Mouse (Mus musculus) intestine, embryonic 14.5 days (tissue): ENCODE measurements at regions not wholly inside any gene's neighbourhood (a gene's known extent, or its start where the extent isn't known, plus 50 kb on each side); places are given as distances from the start of the nearest gene placed in this dataset.

Experiments used
- ATAC-seq: fragments of 200-750 bp; cut with Nextera tagmentation; replicated peaks from 2 replicates; pipeline ENCODE4 v1.8.0; 2017; ENCODE audit warnings: low read depth, moderate number of reproducible peaks, moderate TSS enrichment, moderate library complexity; ENCODE audit not compliant: low FRiP score, low TSS enrichment
- DNase-seq: peaks from one replicate; pipeline ENCODE4 v3.0.0-alpha.2; 2018; ENCODE audit warnings: low spot score
- H3K27ac ChIP-seq: fragments of 300-500 bp; sonication (generic); 2 replicates; pipeline ENCODE4 v1.5.1; 2014; ENCODE audit warnings: low read depth, mild to moderate bottlenecking, control low read depth
- H3K27me3 ChIP-seq: fragments of 300-500 bp; sonication (generic); replicated peaks from 2 replicates; pipeline ENCODE4 v1.6.1; 2014; ENCODE audit warnings: low read length, control low read depth; ENCODE audit not compliant: control insufficient read depth, insufficient read depth
- H3K36me3 ChIP-seq: fragments of 300-500 bp; sonication (generic); 2 replicates; pipeline ENCODE4 v1.6.1; 2014; ENCODE audit warnings: low read length, control low read depth; ENCODE audit not compliant: control insufficient read depth, insufficient read depth
- H3K4me1 ChIP-seq: fragments of 300-500 bp; sonication (generic); replicated peaks from 2 replicates; pipeline ENCODE4 v1.6.1; 2014; ENCODE audit warnings: low read length, control low read depth, mixed read lengths; ENCODE audit not compliant: control insufficient read depth, insufficient read depth
- H3K4me2 ChIP-seq: fragments of 300-500 bp; sonication (generic); 2 replicates; pipeline ENCODE4 v1.6.1; 2014; ENCODE audit warnings: low read length
- H3K4me3 ChIP-seq: fragments of 300-500 bp; sonication (generic); 2 replicates; pipeline ENCODE4 v1.5.1; 2014; ENCODE audit warnings: low read depth, low read length, control low read depth, mixed read lengths
- H3K9ac ChIP-seq: fragments of 300-500 bp; sonication (generic); 2 replicates; pipeline ENCODE4 v1.6.1; 2014; ENCODE audit warnings: mild to moderate bottlenecking, low read length
- H3K9me3 ChIP-seq: fragments of 300-500 bp; sonication (generic); 2 replicates; pipeline ENCODE4 v1.6.1; 2016; ENCODE audit warnings: low read length, control low read depth; ENCODE audit not compliant: control insufficient read depth
- WGBS: fragments of 180-500 bp; shearing (Covaris S2); extraction: QIAGEN DNeasy Blood & Tissue Kit; methylation state at CpG from one replicate; pipeline ENCODE4 v1.1.7; 2014; 5-methylcytosine and 5-hydroxymethylcytosine counted together

- Histone ChIP-seq H3K4me3 (no peak overlapping the region), H3K9ac (no peak overlapping the region), H3K36me3 (no peaks in the 10 kb centered on the region), H3K9me3 (no peaks in the 10 kb centered on the region), H3K27ac (no peak overlapping the region), H3K4me2 (no peak overlapping the region), H3K27me3 (no peaks in the 10 kb centered on the region), H3K4me1 (no peaks in the 10 kb centered on the region)
- 87% methylated on average over 3 of the region's 3 CpGs for WGBS
- no peak for DNase-seq
- ATAC-seq = no peak
These were observed 214.6 kb downstream of the Ube2cbp start for GRCm38 (mm10) chr9:86250197-86250596.

- H3K9ac ChIP-seq = no peak overlapping the region
- no peaks in the 10 kb centered on the region for H3K9me3 ChIP-seq
- H3K4me3 ChIP-seq = no peak overlapping the region
- H3K27ac ChIP-seq = no peak overlapping the region
- 91% methylated on average over 1 of the region's 1 CpGs for WGBS
- ATAC-seq (no peak), DNase-seq (no peak)
- no peaks in the 10 kb centered on the region for H3K36me3 ChIP-seq
- no peaks in the 10 kb centered on the region for H3K27me3 ChIP-seq
- H3K4me2 ChIP-seq = no peak overlapping the region
- H3K4me1 ChIP-seq = no peaks in the 10 kb centered on the region
These were observed 213.4 kb downstream of the Ube2cbp start for GRCm38 (mm10) chr9:86251331-86251730.
